Mouse (Mus musculus) right cerebral cortex, postnatal 10 days (tissue): ENCODE data around the gene Zfp423.
A peak's percentile ranks its signal among the peaks of the same experiment; 100 is the strongest.

ENCODE experiments used
- DNase-seq, 2 experiments: peaks; one replicate each; pipeline ENCODE4 v3.0.0; 2021; ENCODE audit warnings: low spot score in 2 of 2

The Zfp423 gene

DNA sequence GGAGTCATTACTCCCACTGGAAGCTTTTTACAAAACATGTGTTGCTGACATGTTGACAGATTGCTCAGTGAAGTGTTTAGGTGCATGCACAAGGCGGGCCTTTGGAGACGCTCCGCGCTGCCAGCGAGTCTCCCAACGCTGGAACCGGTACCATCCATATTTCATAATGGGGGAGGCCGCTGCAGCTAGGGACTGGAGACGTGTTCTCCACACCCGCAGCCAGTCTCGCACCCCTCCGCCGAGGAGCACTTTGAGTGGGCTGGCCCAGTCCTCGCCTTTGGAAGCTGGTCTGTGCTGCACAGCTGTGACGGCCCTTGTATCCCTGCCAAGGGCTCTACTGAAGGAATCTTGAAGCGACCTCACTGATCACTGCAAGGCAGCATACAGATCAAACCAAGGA, 122.5 kb downstream of the Zfp423 start:
- peak; percentile 78 to 87 for DNase-seq

DNA sequence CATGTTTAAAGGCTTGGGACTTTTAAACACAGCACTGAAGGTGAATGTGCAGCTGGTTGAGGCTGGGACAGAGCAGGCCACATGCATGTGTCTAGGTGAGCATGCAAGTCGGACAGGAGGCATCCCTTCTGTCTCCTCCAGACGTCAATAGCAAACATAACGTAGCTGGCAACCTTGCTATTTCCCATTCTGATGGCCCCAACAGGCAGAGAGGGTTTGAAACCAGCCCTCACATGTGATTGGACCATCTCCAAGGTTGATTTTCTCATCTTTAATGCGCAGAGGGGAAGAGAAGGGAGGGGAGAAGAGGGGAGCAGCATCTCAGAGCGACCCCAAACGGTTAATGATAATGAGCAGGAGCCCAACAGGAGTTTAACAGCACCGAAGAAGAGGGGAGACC, 123.5 kb downstream of the Zfp423 start:
- no peak for DNase-seq

- no peak for DNase-seq
Measured at GRCm38 (mm10) chr8:87835411-87835821, 124.0 kb downstream of the Zfp423 start.

- DNase-seq = no peak
Measured at GRCm38 (mm10) chr8:87834656-87835055, 124.7 kb downstream of the Zfp423 start.

- peak in 1 of 2 experiments; percentile 48 for DNase-seq
Measured at GRCm38 (mm10) chr8:87833841-87834620, 125.4 kb downstream of the Zfp423 start.

DNA sequence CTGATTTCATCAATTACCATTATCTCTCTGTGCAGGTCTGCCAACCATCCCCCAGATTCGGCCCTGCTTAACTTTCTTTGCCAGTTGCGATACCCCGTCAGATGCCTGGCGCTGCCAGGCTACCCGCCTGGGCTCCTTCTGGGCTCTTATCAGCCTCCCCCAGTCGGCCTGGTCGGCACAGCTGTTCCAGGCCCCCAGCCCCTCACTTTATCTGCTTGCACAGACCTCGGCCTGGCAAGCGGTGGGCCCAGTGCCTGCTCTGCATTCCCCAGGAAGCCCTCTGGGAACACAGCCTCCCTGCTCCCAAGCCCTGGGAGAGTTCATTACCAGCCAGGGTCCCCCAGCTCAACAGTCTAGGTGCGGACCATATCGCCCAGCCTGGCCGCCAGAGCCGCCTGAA, 126.1 kb downstream of the Zfp423 start:
- DNase-seq = no peak

- DNase-seq = no peak
Measured at GRCm38 (mm10) chr8:87832381-87833325, 126.7 kb downstream of the Zfp423 start.

DNA sequence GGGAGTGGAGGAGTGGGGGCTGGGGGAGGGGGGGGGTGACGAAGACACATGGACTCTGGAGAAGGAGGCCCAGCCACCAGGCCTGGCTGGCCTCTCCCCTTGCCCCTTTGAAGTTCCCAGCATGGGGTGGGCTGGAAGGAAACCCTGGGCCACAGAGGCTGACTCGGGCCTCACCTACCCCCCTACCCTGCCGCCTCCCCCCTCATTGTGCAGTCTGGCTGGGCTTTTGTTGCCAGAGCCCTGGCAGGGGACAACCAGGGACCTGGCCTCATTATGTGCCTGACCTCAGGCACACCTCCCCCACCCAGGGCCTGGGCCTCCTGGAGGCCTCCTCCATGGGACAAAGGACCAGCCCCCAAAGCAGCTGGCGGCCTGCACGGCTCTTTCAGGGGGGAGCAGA, 127.8 kb downstream of the Zfp423 start:
- no peak for DNase-seq

- DNase-seq = no peak
Measured at GRCm38 (mm10) chr8:87831116-87831515, 128.3 kb downstream of the Zfp423 start.

DNA sequence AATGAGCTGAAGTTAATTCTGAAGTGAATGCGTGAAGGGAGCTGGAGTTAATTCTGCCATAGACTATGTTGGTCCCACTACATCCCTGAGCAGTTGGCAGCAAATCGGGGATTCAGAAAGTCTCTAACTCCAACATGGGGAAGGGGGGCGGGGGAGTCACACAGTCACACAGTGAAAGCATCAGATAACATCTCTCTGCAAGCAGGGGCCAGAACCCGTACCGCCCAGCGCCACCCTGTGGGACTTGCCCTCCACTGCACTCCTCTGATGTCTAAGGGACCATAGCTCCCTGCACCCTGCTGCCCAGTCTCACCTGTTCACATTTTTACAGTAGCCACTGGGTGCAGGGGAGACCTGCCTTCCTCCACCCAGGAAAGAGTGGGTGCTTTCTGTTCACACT, 129.2 kb downstream of the Zfp423 start:
- DNase-seq = peak in 1 of 2 experiments; percentile 56

DNA sequence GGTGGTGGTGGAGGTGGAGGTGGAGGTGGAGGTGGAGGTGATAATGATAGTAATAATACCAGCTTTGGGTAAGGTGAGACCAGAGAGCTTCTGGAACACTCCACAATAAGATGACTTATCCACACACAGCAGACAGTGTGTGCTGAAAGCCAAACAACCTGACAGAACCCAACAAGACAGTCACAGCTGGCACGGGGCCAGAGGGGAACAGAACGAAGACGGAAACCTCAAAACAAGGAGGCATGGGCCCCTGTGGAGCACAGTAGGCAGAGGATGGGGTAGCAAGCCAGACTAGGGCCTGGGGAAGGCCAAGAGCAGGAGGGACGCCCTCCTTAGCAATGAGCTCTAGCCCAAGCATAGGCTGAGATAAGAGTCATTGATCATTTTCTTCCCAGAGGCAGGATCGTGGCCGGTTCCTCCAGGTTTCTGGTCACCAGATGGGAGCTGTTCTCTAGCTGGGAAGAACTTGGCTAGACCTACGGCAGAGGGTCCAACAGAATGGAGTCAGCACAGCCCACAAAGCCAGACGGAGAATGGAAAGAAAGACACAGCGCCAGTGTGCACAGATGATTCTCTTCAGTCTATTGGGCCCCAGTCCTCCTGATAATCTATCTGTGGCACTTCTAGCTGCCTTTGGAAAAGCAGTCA, 133.3 kb downstream of the Zfp423 start:
- no peak for DNase-seq

GRCm38 (mm10) chr8:87823172-87823571, 136.2 kb downstream of the Zfp423 start:
- DNase-seq = no peak

GRCm38 (mm10) chr8:87822690-87823089, 136.7 kb downstream of the Zfp423 start:
- DNase-seq = no peak

GRCm38 (mm10) chr8:87822175-87822574, 137.2 kb downstream of the Zfp423 start:
- no peak for DNase-seq

- DNase-seq = peak; percentile 65 to 69
Measured at GRCm38 (mm10) chr8:87821655-87822054, 137.7 kb downstream of the Zfp423 start.

DNA sequence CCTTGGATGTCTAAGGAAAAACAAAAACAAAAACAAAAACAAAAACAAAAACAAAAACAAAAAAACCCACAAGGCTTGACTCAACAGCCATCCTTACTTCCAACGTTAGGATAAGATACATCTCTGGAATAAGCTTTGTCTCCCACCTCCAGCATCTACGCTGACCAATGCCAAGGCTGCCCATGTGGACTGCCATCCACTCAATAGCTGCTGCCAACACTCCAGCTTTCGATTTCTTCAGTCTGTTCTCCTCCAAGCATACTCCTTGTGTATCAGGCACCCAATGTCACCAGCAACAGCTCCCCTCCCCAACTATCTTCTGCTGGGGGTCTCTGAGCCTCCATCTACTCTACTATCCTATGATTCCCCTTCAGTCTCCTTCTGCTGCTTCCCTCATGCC, 140.1 kb downstream of the Zfp423 start:
- no peak for DNase-seq

- no peak for DNase-seq
Measured at GRCm38 (mm10) chr8:87818506-87818905, 140.9 kb downstream of the Zfp423 start.

DNA sequence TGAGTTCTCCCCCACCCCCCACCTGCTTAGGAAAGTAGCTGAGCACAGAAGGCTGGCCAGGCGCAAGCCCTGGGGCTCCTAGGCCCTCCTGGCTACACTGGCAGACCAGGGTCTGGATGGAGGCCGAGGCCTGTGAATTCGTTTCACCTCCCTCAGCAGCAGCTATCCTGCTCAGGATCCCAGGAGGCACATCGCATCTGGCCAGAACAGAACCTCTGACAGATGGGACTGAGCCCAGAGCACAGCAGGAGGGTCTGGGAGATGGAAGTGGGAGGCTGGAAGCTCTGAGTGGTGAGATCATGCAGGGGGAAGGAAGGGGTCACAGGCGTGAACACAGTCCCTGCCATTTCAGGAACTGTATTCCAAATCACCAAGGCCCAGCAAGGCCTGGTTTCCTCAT, 143.3 kb downstream of the Zfp423 start:
- no peak for DNase-seq

DNA sequence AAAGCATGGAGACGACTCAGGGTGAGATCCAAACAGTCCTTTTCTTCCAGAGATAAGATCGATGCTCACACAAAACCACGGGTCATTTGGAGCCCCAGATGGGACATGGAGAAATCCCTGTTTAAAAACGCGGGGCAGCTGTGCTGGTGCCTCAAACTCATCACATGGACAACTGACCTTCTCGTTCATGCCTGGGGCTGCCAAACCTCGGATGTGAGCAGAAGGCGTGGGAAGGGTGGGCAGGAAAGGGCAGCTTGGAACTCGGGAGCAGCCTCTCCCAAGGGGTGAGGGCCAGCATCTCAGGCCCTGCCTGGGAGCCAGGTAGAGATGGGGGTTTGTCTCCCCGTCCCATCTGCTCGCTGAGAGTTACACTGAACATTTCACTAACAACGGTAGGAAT, 146.7 kb downstream of the Zfp423 start:
- no peak for DNase-seq

GRCm38 (mm10) chr8:87812069-87812449, 147.3 kb downstream of the Zfp423 start:
- DNase-seq = no peak

DNA sequence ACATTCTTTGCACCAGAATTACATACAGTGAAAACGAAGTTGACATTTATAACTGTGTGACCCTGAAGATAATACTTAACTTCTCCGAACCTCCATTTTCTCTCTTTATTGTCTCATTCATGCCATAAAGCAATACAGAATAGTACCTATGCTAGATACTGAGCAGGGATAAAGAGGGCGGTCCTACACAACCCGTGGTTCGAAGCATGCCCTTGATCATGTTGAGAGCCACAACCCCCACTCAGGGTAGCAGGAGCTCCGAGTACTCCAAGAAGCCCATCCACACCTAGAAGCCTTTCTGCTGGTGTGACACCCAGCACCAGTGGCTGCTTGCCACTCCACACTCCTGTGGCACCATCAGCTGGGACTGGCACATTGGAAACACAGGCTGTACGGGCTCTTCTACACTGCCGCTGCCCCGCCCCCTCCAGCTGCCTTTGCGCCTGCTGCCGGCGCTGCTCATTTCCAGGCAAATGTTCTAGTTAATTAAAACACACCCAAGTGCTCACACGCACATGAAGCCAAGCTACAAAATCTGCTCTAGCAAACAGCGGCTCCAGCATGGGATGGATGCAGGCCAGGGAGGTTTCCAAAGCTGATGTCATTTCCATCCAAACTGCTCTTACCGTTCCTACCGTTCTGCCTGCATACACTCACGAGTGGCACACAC, 147.9 kb downstream of the Zfp423 start:
- peak; percentile 89 to 92 for DNase-seq

- no peak for DNase-seq
Measured at GRCm38 (mm10) chr8:87810771-87811170, 148.6 kb downstream of the Zfp423 start.
